Mouse (Mus musculus): ENCODE measurements around the gene Slc16a9. TPM values are rescaled to one million over a fixed set of nuclear protein-coding genes. Genes with fewer than 3 reads are reported as not detected.

Gene Slc16a9
- polyA plus RNA-seq (2015; fragmentation: Nextera tagmentation; extraction: Ambion mirVana) = 6.9 and 7.2 TPM in 2 replicates

DNA sequence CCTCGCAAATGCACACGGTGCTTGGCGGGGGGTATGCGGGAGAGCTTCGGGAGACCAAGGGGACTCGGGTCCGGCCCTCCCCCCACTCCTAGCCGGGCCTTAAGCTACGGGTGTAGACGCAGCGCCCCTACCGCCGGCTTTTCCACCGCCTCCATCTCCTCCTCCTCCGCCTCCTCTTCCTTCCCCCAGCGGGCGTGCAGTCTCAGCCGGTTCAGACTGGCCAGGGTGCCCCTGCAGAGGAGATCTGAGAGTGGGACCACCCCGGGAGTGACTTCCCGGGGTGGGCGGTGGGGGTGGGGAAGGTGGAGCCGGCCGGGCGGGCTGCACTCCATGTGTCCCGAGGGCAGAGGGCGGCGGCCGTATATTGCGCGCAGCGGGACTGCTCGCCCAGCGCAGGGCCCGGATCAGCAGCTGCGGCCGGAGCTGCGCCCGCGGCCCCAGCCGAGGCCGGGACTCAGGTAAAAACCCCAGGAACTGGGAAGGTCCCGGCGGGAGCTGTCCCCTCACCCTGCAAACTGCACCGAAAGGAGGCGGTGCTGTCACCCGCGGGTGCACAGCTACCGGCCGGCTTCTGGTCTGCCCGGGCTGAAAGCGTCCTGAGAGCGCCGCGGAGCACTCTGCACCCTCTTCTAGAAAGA, at the start of gene Slc16a9:
TSS of gene Slc16a9 (plus strand) at position 180 of the 638 bp plus-strand sequence.
- peak within 1 kb of the TSS; percentile 89 for H3K4me2 ChIP-seq
- no peaks in the 10 kb centered on the region for H3K9me3 ChIP-seq
- no peaks in the 10 kb centered on the region for H3K36me3 ChIP-seq
- peak within 1 kb of the TSS; percentile 61; the same call in 1 of the 2 replicates for H3K27ac ChIP-seq
- peak; percentile 94 for ATAC-seq (ENCODE audit: borderline replicate concordance, extremely low read depth, low FRiP score, low TSS enrichment)
- peaks cover 16% of the 10 kb centered on the region for H3K4me1 ChIP-seq
- 0 out of 2 replicates have a peak, but pooled peaks cover 7% of the 10 kb centered on the region for H3K27me3 ChIP-seq
- WGBS = under 1% methylated on average over 53 of the region's 54 CpGs
- peak within 1 kb of the TSS; percentile 66 for H3K4me3 ChIP-seq
- H3K9ac ChIP-seq = peak within 1 kb of the TSS; percentile 56

DNA sequence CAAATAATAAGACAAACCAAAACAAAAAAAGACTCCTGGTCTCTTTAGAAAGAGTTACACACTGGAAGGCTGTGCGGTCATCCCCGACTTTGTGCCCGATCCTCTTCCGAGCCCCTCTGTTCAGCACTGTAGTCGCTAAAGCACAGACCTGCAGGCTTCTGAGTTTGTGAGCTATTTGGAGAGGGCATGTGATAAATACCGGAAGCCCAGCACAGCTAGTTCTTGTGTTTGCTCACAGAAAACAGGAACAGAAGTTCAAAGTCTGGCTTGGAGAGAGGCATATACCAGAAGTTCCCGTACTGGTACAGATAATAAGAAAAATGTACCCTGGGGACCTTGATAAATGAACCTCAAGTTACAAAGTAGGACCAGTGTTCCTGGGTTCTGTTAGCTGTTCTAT, 49.6 kb upstream of the Slc16a9 start:
- H3K4me3 ChIP-seq = no peak overlapping the region
- peaks cover 9% of the 10 kb centered on the region; the same call in 1 of the 2 replicates for H3K4me1 ChIP-seq
- H3K9me3 ChIP-seq = no peaks in the 10 kb centered on the region
- H3K27me3 ChIP-seq = no peaks in the 10 kb centered on the region
- no peak overlapping the region for H3K27ac ChIP-seq
- H3K4me2 ChIP-seq = no peak overlapping the region
- ATAC-seq (ENCODE audit: borderline replicate concordance, extremely low read depth, low FRiP score, low TSS enrichment) = no peak
- no peak overlapping the region for H3K9ac ChIP-seq
- H3K36me3 ChIP-seq = peaks cover 8% of the 10 kb centered on the region; the same call in 1 of the 2 replicates
- WGBS = 65% methylated on average over 7 of the region's 7 CpGs

DNA sequence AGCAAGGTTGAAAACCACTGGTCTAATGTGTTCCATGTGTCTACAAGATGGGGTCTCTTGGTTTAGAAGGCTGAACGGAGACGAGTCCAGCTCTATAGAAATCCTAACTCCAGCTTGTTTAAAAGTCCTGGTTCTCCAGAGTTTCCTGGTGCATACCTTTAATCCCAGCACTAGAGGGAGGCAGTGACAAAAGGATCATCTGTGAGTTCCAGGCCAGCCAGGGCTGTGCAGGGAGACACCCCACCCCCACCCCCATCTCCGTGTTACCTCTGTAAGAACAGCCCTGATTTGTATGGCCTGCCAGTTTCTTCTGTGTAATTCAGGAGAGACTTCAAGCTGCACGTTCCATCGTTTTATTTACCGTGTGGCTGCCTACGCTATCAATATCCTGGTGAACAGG, 49.1 kb upstream of the Slc16a9 start:
- no peaks in the 10 kb centered on the region for H3K27me3 ChIP-seq

DNA sequence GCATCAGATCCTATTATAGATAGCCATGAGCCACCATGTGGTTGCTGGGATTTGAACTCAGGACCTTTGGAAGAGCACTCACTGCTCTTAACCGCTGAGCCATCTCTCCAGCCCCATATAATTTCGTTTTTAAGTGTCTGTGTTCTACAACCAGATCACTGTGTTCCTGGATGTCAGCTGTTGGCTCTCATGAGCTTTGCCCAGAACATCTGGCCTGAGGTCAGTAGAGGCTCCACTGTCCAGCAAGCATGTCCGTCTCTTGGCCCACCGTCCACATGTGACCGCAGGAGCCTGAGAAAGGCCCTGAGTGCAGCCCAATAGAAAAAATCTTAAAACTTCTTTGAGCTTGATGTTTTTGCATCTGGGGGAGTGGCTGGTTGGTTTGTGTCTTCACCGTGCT, 48.2 kb upstream of the Slc16a9 start:
- no peak overlapping the region for H3K4me2 ChIP-seq
- no peak overlapping the region for H3K9ac ChIP-seq
- H3K9me3 ChIP-seq = no peaks in the 10 kb centered on the region
- H3K4me1 ChIP-seq = peaks cover 9% of the 10 kb centered on the region; the same call in 1 of the 2 replicates
- no peak overlapping the region for H3K4me3 ChIP-seq
- H3K27ac ChIP-seq = no peak overlapping the region
- no peak for ATAC-seq (ENCODE audit: borderline replicate concordance, extremely low read depth, low FRiP score, low TSS enrichment)
- H3K27me3 ChIP-seq = no peaks in the 10 kb centered on the region
- H3K36me3 ChIP-seq = peaks cover 8% of the 10 kb centered on the region; the same call in 1 of the 2 replicates
- 80% methylated on average over 6 of the region's 6 CpGs for WGBS

More for the DNA sequence above, 49.1 kb upstream of the Slc16a9 start:
- Histone ChIP-seq H3K27ac (no peak overlapping the region), H3K4me2 (no peak overlapping the region), H3K4me3 (no peak overlapping the region), H3K4me1 (peaks cover 9% of the 10 kb centered on the region; the same call in 1 of the 2 replicates), H3K9ac (no peak overlapping the region), H3K36me3 (peaks cover 8% of the 10 kb centered on the region; the same call in 1 of the 2 replicates), H3K9me3 (no peaks in the 10 kb centered on the region)
- 0 out of 2 replicates have a peak, but pooled peaks have one; percentile 47 for ATAC-seq (ENCODE audit: borderline replicate concordance, extremely low read depth, low FRiP score, low TSS enrichment)
- WGBS = 45% methylated on average over 7 of the region's 7 CpGs

DNA sequence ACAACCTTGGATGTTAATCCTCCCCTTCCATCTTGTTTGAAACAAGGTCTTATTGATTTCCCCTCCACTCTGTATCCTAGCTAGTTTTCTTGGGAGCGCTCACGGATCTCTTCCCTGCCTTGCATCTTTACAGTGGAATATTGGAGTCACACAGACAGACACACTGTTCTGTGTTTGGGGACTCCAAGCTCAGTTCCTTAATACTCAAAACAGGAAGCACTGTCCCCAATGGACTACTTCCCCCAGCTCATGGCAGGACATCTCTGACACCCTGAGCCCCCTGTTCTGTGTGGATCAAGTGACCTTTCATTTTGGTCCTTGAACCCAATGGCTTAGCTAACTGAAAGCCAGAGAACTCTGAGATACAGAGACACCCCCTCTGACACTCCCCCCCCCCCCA, 47.3 kb upstream of the Slc16a9 start:
- H3K27me3 ChIP-seq = no peaks in the 10 kb centered on the region
- H3K4me2 ChIP-seq = no peak overlapping the region
- H3K27ac ChIP-seq = no peak overlapping the region
- no peak overlapping the region for H3K9ac ChIP-seq
- H3K36me3 ChIP-seq = peaks cover 5% of the 10 kb centered on the region; the same call in 1 of the 2 replicates
- no peaks in the 10 kb centered on the region for H3K9me3 ChIP-seq
- H3K4me3 ChIP-seq = no peak overlapping the region
- peaks cover 9% of the 10 kb centered on the region; the same call in 1 of the 2 replicates for H3K4me1 ChIP-seq
- 82% methylated on average over 2 of the region's 2 CpGs for WGBS
- no peak for ATAC-seq (ENCODE audit: borderline replicate concordance, extremely low read depth, low FRiP score, low TSS enrichment)

DNA sequence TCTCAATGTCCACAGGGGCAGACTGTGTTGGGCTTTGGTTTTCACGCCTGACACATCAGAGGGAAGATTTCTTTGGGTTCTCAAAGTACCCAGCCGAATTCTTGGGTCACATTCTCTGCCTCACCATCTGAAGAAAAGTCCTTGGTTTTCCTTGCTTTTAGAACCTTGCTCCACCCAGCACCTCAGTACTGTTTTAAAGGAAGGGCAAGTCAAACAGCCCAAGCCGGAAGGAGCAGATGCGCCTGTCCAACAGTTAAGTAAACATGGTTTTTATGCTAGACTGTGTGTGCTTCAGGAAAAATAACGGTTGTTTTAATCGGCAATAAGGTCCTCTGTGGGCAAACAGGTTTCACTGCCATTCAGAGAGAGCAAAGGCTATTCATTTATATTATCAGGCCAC, 46.9 kb upstream of the Slc16a9 start:
- H3K4me3 ChIP-seq = no peak overlapping the region
- 40% methylated on average over 6 of the region's 6 CpGs for WGBS
- no peak overlapping the region for H3K4me2 ChIP-seq
- no peak overlapping the region for H3K27ac ChIP-seq
- 0 out of 2 replicates have a peak, but pooled peaks cover 1% of the 10 kb centered on the region for H3K36me3 ChIP-seq
- no peak for ATAC-seq (ENCODE audit: borderline replicate concordance, extremely low read depth, low FRiP score, low TSS enrichment)
- H3K27me3 ChIP-seq = no peaks in the 10 kb centered on the region
- H3K4me1 ChIP-seq = peaks cover 9% of the 10 kb centered on the region; the same call in 1 of the 2 replicates
- H3K9ac ChIP-seq = no peak overlapping the region
- no peaks in the 10 kb centered on the region for H3K9me3 ChIP-seq

DNA sequence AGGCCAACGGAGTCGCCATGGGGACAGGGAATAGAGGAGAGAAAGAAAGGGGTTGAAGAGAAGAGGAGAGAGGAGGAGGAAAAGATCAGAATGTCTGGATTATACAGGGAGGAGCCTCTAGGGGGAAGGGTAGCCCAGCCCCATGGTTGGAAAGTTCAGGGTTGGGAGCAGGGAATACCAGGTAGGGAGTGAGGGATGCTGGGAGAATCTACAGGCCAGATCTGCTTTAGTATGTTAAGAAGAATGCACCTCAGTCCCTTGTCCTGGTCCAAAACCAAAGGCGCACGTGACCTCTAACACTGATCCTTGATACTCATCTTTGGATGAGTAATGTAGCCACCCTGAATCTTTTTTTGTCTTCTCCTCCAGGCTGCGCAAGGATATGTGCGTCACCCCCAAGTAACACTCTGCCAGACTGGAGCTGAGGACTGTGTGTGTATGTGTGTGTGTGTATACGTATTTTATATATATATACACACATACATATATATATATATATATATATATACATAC, 45.9 kb upstream of the Slc16a9 start:
- H3K27ac ChIP-seq = no peak overlapping the region
- H3K4me2 ChIP-seq = no peak overlapping the region
- H3K4me1 ChIP-seq = peaks cover 9% of the 10 kb centered on the region; the same call in 1 of the 2 replicates
- no peaks in the 10 kb centered on the region for H3K36me3 ChIP-seq
- ATAC-seq (ENCODE audit: borderline replicate concordance, extremely low read depth, low FRiP score, low TSS enrichment) = no peak; the same call in 1 of the 2 replicates
- WGBS = 93% methylated on average over 7 of the region's 7 CpGs
- no peak overlapping the region for H3K4me3 ChIP-seq
- no peaks in the 10 kb centered on the region for H3K27me3 ChIP-seq
- H3K9me3 ChIP-seq = no peaks in the 10 kb centered on the region
- no peak overlapping the region for H3K9ac ChIP-seq

DNA sequence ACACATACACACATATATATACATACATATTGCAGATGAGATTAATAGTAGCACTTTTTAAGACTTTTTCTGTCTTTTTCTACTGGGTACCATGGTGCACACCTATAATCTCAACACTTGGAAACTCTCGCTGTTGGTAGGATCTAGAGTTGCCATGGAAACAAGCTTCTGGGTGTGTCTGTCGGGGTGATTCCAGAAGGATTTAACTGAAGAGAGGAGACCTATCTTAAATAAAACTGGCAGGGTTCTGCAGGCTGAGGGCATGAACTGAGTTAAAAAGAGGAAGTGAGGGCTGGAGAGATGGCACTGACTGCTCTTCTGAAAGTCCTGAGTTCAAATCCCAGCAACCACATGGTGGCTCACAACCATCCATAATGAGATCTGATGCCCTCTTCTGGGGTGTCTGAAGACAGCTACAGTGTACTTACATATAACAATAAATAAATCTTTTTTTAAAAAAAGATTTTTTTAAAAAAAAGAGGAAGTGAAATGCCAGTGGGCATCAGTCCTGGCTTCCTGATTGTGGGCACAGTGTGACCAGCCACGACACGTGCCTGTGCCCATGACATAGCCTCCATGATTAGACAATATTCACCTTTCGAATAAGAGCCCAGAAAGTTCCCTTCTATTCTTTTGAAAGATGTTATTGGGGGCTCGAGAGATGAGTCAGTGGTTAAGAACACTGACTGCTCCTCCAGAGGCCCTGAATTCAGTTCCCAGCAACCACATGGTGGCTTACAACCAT, 45.3 kb upstream of the Slc16a9 start:
- H3K9ac ChIP-seq = no peak overlapping the region
- 85% methylated on average over 6 of the region's 6 CpGs for WGBS
- H3K9me3 ChIP-seq = no peaks in the 10 kb centered on the region
- no peak overlapping the region for H3K4me2 ChIP-seq
- H3K4me3 ChIP-seq = no peak overlapping the region
- no peak for ATAC-seq (ENCODE audit: borderline replicate concordance, extremely low read depth, low FRiP score, low TSS enrichment)
- no peaks in the 10 kb centered on the region for H3K36me3 ChIP-seq
- H3K27me3 ChIP-seq = no peaks in the 10 kb centered on the region
- H3K4me1 ChIP-seq = peaks cover 9% of the 10 kb centered on the region
- H3K27ac ChIP-seq = no peak overlapping the region

DNA sequence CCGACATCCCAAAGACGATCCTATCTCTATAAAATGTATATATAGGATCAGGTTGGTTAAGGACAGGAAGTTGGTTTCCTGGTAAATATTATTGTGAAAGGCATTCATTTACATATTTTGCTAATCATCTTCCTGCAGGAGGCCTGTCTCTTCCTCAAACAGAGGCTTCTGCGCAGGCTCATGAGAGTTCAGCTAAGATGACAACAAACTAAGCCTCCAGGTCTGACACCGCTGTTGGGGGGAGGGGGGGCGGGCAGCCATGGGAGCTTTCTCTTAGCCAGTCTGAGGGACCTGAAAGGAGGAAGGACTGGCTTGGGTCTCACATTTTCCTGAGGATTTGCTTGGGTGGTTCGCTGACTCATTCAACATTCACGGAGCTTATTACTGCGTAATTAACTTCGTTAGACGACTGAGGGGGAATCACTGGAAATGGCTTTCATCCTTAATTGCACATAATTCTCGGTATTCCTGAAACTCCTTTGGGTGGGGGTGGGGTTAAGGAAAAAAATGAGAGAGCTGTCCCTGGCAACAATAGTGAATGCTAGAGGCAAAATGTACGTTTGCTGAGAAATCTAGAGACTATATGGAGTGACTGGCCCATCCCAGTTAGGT, 43.9 kb upstream of the Slc16a9 start:
- WGBS = 61% methylated on average over 12 of the region's 12 CpGs
- no peak for ATAC-seq (ENCODE audit: borderline replicate concordance, extremely low read depth, low FRiP score, low TSS enrichment)
- no peak overlapping the region for H3K4me2 ChIP-seq
- no peaks in the 10 kb centered on the region for H3K27me3 ChIP-seq
- no peaks in the 10 kb centered on the region for H3K36me3 ChIP-seq
- no peak overlapping the region for H3K4me3 ChIP-seq
- no peak overlapping the region for H3K27ac ChIP-seq
- H3K4me1 ChIP-seq = peaks cover 7% of the 10 kb centered on the region
- H3K9me3 ChIP-seq = no peaks in the 10 kb centered on the region
- H3K9ac ChIP-seq = no peak overlapping the region

DNA sequence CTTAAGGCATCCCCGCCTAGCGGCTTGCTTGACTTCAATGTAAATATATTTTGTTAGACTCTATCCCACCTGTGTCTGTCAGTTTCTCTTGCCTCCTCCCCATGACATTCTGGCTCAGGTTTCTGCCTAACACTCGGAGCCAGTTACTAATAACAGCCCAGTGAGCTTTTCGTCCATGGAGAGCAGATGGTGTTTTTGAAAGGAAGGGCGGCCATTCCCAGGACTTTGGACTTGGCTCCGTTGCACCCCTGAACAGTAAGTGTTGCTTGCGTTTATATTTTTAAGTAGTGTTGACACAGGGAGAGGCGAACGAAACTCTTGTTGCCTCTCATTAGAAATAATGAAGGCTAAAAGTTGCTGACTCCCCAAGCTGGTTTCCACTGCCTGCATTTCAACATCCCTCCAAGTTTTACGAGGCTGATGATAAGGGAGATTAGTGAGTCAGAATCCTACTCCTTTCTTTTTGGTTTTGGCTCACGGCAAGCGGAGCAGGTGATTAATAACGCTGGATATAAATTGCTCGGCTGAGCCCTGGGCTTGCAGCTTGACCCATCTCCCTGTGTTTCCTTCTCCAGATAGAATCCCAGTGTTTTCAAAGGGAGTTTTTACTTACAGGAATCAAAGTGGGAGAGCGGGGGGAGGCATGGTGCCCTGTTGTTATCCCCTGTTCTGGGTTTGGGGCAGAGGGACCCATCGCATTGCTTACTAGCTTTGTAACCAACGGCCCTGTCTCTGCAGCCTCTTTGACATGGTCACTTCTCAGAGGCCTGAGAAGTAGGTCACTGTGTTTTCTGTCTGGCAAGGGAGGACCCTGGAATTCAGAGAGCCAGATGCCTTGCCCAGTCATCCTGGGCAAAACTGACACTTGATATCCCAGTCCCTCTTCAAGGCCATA, 40.1 kb upstream of the Slc16a9 start, which contains the start of gene Mrln:
TSS of gene Mrln (plus strand) at position 160 of the 895 bp plus-strand sequence.
- no peak within 1 kb of the TSS for H3K9ac ChIP-seq
- 39% methylated on average over 17 of the region's 17 CpGs for WGBS
- no peak for ATAC-seq (ENCODE audit: borderline replicate concordance, extremely low read depth, low FRiP score, low TSS enrichment)

DNA sequence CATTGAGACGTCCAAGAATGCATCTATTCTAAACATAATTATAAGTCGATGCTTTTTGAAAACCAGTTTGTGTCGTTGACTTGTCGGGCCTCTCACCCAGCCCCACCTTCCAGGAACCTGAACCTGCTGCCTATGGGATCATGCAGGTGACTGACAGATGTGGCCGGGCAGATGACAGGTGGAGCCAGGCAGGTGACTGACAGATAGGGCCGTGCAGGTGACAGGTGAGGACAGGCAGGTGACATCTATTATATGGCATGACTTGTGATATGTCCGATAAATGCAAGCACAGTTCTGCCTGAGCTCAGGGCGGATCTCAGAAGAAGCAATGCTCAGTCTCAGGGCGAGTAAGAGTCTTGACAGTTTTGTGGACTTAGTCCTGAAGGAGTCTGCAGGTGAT, 33.6 kb upstream of the Slc16a9 start:
- Histone ChIP-seq H3K4me3 (no peak overlapping the region), H3K27ac (no peak overlapping the region), H3K36me3 (no peaks in the 10 kb centered on the region), H3K9me3 (no peaks in the 10 kb centered on the region), H3K4me2 (no peak overlapping the region), H3K9ac (no peak overlapping the region), H3K4me1 (no peaks in the 10 kb centered on the region), H3K27me3 (no peaks in the 10 kb centered on the region)
- ATAC-seq (ENCODE audit: borderline replicate concordance, extremely low read depth, low FRiP score, low TSS enrichment) = no peak
- 72% methylated on average over 9 of the region's 9 CpGs for WGBS

More for the DNA sequence above, 40.1 kb upstream of the Slc16a9 start, which contains the start of gene Mrln:
- H3K27ac ChIP-seq = no peak within 1 kb of the TSS
- no peaks in the 10 kb centered on the region; the same call in 1 of the 2 replicates for H3K4me1 ChIP-seq
- H3K4me2 ChIP-seq = peak within 1 kb of the TSS; percentile 19; the same call in 1 of the 2 replicates
- H3K27me3 ChIP-seq = no peaks in the 10 kb centered on the region
- H3K36me3 ChIP-seq = no peaks in the 10 kb centered on the region
- H3K9me3 ChIP-seq = no peaks in the 10 kb centered on the region
- no peak within 1 kb of the TSS for H3K4me3 ChIP-seq

Data from lung, embryonic 15.5 days (tissue).